Mouse (Mus musculus) C2C12 (cell line): ENCODE data around the gene Gcn1l1. TPM values are rescaled to one million over a fixed set of nuclear protein-coding genes. Genes with fewer than 3 reads are reported as not detected.
A peak's percentile ranks its signal among the peaks of the same experiment; 100 is the strongest.

ENCODE experiments used
- H3K27me3 ChIP-seq: one replicate; pipeline ENCODE4 v1.6.1; 2011; ENCODE audit not compliant: control insufficient read depth, insufficient read depth, insufficient read length
- H3K36me3 ChIP-seq: one replicate; pipeline ENCODE4 v1.6.1; 2011; ENCODE audit not compliant: control insufficient read depth, insufficient read depth
- H3K4me3 ChIP-seq: one replicate; pipeline ENCODE4 v1.5.1; 2011; ENCODE audit warnings: mild to moderate bottlenecking, control low read depth; ENCODE audit not compliant: poor library complexity, insufficient read depth, severe bottlenecking
- H3K79me2 ChIP-seq: one replicate; pipeline ENCODE4 v1.6.1; 2011; ENCODE audit not compliant: control insufficient read depth, insufficient read depth
- H3K79me3 ChIP-seq: one replicate; pipeline ENCODE4 v1.6.1; 2011; ENCODE audit warnings: low read depth, control low read depth
- H3ac ChIP-seq: one replicate; pipeline ENCODE3; 2011; ENCODE audit warnings: low read depth; ENCODE audit not compliant: control insufficient read depth, insufficient read length
- CEBPB ChIP-seq: IDR thresholded peaks from one replicate; pipeline ENCODE4 v1.6.1; 2011; ENCODE audit warnings: low read depth, mild to moderate bottlenecking, control low read depth, moderate library complexity
- CTCF ChIP-seq: IDR thresholded peaks from one replicate; pipeline ENCODE4 v1.5.1; 2011; ENCODE audit not compliant: control insufficient read depth, insufficient read depth, insufficient read length
- FOSL1 ChIP-seq: IDR thresholded peaks from one replicate; pipeline ENCODE4 v1.8.0; 2011; ENCODE audit warnings: mild to moderate bottlenecking, low read length; ENCODE audit not compliant: poor library complexity, insufficient read depth, severe bottlenecking
- MAX ChIP-seq: IDR thresholded peaks from one replicate; pipeline ENCODE4 v1.6.1; 2011; ENCODE audit warnings: mild to moderate bottlenecking, control low read depth
- MYOD1 ChIP-seq: IDR thresholded peaks from one replicate; pipeline ENCODE4 v1.6.1; 2011; ENCODE audit warnings: low read depth; ENCODE audit not compliant: control insufficient read depth, insufficient read length
- MYOG ChIP-seq: IDR thresholded peaks from one replicate; pipeline ENCODE4 v1.6.1; 2011; ENCODE audit not compliant: control insufficient read depth, insufficient read length; ENCODE audit errors: extremely low read depth
- USF1 ChIP-seq: IDR thresholded peaks from one replicate; pipeline ENCODE4 v1.6.1; 2011; ENCODE audit warnings: low read depth, mild to moderate bottlenecking, control low read depth, moderate library complexity
- polyA plus RNA-seq: library from polyadenylated mRNA; unstranded; fragments of >200 nt; fragmentation: generic; extraction: Trizol; gene quantifications from one replicate; pipeline ENCODE4 v1.2.1, GENCODE M21; 2012; ENCODE audit warnings: missing spikeins

Gcn1l1 gene
- polyA plus RNA-seq, 1 experiment, result 46.2 TPM

DNA sequence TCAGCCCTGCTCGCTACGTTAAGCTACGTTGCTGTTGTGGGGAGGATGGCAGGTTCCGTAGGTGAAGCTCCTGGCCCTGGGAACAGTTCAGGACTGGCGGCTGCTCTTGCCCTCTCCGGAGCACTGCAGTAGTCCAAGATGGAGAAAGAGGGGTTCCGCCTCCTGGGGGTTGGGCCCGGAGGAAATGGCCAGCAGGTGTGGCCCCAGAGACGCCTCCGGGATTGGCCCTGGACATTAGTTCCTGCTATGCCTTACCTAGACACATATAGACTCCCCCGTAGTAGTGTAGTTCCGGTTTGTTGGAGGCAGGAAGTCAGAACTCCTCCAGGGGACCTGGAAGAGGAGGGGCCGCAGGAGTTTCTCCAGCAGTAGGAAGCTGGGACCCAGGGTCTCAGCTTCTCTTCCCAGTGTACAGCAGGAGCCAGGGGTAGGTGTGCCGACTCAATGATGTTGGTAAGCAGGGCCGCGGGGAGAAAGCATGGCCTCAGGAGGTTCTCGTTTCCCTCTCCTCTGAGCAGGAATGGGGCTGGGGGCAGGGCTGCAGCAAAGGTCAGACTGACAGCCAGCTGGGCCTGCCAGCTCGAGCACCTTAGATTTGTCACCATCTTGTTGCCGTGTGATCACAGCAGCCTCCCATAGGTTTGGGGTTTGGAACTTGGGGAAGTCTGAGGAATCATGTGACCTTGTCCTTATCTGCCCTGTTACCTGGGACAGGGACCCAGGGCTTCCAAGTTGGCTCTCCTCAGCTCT lies 22.2 kb upstream of the Gcn1l1 start:
- Histone ChIP-seq H3K79me2 (peaks cover 61% of the 10 kb centered on the region), H3K27me3 (no peaks in the 10 kb centered on the region), H3K79me3 (peaks cover 15% of the 10 kb centered on the region), H3K36me3 (peaks cover 20% of the 10 kb centered on the region), H3K4me3 (no peak overlapping the region), H3ac (no peak overlapping the region)
- TF ChIP-seq MYOG (no peak), USF1 (no peak), MAX (no peak), MYOD1 (no peak)

DNA sequence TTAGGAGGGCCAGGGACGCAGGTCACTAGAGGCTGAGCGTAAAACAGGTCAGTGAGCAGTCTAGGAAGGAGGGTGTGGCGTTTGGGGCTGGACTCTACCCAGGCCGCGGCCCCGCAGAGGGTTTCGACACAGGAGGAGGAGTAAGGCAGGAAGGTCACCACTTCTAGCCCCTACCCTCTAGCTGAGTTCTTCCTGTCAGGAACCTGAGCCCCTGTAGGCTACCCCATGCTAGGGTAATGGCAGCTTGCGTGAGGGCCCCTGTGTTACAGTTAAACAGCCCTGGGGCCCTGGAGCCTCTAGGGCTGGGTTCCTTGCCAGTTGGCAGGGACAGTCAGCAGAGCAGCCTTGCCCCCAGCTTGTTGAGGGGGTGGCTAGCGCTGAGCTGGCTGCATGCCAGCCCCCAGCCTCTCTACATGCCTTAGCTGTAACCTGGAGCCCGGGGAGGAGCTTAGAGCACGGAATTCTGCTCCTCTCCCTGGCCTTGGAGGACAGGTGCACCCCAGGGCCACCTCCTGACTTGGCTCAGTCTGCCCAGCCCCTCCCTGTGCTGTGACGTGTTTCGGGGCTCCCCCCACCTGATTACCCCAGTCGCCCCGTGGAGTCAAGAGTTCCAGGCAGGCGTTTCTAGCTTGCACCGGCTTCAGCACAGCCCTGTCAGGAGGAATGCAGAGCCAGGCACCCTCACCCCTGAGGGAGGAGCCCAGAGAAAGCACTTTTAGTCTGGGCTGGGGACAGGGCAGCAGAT lies 21.4 kb upstream of the Gcn1l1 start:
- Histone ChIP-seq H3K27me3 (no peaks in the 10 kb centered on the region), H3K4me3 (no peak overlapping the region), H3K36me3 (peaks cover 27% of the 10 kb centered on the region), H3K79me3 (peaks cover 12% of the 10 kb centered on the region), H3K79me2 (peaks cover 53% of the 10 kb centered on the region), H3ac (no peak overlapping the region)
- TF ChIP-seq FOSL1, result no peak
- TF ChIP-seq MYOG, result no peak
- TF ChIP-seq MAX, result no peak
- no peak for TF ChIP-seq MYOD1
- peak; percentile 17 for TF ChIP-seq CEBPB
- no peak for TF ChIP-seq CTCF
- TF ChIP-seq USF1, result no peak

DNA sequence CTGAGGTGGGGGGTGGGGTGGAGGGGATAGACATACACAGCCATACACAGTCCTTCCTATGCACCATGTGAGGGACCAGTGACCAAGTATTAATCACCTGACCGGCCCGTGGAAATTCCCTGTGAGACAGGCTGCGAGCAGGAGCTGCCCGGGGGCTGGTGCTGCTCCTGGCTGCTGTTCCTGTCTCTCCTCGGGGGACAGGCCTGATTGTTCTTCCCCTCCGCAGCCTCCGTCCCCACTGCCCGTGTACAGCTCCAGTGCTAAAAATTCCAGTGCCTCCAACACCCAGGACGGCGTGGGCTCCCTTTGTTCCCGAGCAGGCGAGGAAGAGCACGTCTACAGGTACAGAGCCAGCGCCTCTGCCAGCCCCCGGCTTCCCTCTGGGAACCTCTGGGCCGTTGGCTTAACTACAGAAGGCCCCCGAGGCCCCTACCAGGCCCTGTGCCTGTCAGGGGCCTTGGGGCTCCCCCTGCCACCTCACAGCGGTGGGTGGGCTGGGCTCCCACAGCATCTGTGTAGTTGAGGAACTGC lies 20.3 kb upstream of the Gcn1l1 start:
- Histone ChIP-seq H3ac (no peak overlapping the region), H3K79me3 (peaks cover 9% of the 10 kb centered on the region), H3K79me2 (peaks cover 43% of the 10 kb centered on the region), H3K4me3 (no peak overlapping the region), H3K27me3 (no peaks in the 10 kb centered on the region), H3K36me3 (peaks cover 36% of the 10 kb centered on the region)
- TF ChIP-seq FOSL1 (no peak), MYOD1 (no peak), MAX (no peak), USF1 (no peak), MYOG (no peak), CEBPB (no peak), CTCF (no peak)

DNA sequence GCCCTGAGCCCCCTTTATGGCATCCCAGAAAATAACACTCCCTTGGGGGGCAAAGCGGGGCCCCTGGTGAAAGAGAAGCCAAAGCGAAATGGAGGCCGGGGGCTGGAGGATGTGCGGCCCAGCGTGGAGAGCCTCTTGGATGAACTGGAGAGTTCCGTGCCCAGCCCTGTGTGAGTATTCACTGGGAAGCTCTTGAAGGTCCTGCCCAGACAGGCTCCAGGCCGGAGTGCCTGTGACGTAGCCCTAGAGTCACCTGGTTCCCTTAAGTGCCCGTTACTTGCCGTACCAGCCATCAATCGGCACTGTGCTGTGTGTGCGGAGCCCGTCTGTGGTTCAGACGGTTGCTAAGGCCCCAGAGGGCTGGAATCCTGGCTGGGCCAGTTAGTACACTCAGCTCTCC lies 19.4 kb upstream of the Gcn1l1 start:
- Histone ChIP-seq H3K4me3 (no peak overlapping the region), H3K79me2 (peaks cover 34% of the 10 kb centered on the region), H3K27me3 (no peaks in the 10 kb centered on the region), H3K36me3 (peaks cover 37% of the 10 kb centered on the region), H3ac (no peak overlapping the region), H3K79me3 (peaks cover 2% of the 10 kb centered on the region)
- TF ChIP-seq MYOG (no peak), MYOD1 (no peak), FOSL1 (no peak), CEBPB (no peak), USF1 (no peak), CTCF (no peak), MAX (no peak)

DNA sequence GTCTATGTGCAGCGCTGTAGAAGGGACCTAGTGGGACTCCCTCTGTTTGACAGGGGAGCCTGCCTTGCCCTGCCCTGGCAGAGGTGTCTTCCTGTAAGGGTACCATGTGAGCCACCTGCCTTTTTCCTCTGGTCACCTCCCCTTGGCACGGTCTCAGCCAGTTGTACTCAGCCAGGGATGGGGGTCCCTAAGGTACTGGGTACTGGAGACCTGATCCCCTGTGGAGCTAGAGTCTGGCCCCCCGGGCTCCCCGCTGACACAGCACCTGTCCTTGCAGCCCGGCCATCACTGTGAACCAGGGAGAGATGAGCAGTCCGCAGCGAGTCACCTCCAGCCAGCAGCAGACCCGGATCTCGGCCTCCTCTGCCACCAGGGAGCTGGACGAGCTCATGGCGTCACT lies 18.5 kb upstream of the Gcn1l1 start:
- Histone ChIP-seq H3K79me3 (peaks cover 2% of the 10 kb centered on the region), H3ac (no peak overlapping the region), H3K4me3 (no peak overlapping the region), H3K79me2 (peaks cover 25% of the 10 kb centered on the region), H3K27me3 (no peaks in the 10 kb centered on the region), H3K36me3 (peaks cover 39% of the 10 kb centered on the region)
- no peak for TF ChIP-seq USF1
- TF ChIP-seq MYOD1, result no peak
- TF ChIP-seq CTCF, result no peak
- TF ChIP-seq MAX, result no peak
- no peak for TF ChIP-seq MYOG
- TF ChIP-seq CEBPB, result no peak
- TF ChIP-seq FOSL1, result no peak
